Mouse (Mus musculus): ENCODE data around the gene Cabp2.
A peak's percentile ranks its signal among the peaks of the same experiment; 100 is the strongest.

Cabp2 gene

DNA sequence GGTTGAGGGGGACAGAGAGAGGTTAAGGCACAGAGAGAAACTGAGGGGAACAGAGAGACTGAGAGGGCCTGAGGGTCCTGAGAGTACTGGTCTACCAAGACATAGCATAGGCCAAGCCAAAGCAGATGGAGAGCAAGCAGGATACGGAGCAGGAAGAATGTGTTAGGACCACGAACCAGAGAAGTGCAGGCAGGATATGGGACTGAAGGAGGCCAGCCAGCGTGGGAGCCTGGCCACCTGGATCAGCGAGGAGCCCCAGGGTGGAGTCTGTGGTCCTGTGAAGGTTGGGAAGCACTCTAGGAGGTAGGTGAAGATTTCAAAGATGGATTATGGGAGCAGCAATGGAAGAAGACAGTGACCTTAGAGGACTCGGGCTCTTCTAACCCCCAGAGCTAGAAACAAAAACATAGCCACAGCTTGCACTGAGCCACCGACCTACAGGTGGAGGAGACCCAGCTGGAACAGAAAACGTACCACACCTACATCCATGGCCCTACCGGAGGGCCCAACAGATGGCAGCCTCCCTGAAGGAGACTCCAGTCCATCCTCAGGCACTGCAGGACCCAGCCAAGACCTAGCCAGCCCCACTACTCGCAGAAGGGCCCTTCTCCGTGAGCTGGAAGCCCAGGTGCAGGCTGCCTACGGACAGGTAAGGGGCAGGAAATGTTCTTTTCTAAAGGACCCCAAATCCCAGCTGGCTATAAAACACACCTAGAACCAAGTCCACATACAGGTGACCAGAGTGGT, 1.0 kb downstream of the Cabp2 start:
- no peak for DNase-seq (ENCODE audit: low spot score in 2 of 2)

DNA sequence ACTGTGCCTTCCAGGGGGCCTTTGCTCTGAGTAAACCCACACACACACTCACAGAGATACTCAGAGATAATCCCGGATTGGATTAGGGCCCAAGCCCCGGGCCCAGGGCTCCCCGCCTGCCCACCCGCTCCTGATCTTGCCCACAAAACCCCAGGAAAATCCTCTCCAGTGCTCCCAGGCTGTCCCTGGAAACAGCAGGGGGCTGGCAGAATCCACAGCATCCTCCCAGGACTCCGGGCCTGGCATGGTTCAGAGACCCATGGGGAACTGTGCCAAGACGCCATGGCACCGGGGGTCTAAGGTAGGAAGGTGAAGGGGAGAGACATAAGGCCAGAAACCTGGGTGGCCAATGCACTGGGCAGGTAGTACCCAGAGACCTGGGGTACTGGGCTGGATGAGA, 1.9 kb downstream of the Cabp2 start:
- no peak for DNase-seq (ENCODE audit: low spot score in 2 of 2)

GRCm38 (mm10) chr19:4083826-4084225, 2.4 kb downstream of the Cabp2 start:
- DNase-seq (ENCODE audit: low spot score in 2 of 2), result no peak

DNA sequence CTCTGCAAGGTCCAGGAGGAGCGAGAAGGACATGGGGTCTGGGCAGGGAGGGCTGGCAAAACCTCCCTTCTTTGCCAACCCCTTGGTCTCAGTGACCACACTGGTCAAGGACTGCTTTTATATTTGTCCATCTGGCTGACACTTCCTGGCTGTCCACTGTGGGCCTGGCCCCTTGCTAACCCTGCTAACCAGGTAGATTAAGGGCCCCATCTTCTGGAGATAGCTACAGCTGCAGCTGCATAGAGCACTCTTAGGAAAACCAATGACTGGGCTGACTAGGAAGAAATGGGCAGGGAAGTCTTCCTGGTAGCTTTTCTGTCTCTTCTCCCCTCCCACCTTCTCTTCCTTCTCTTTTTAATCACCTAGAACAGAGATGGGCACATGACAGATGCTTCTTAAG, 3.6 kb downstream of the Cabp2 start:
- DNase-seq (ENCODE audit: low spot score in 2 of 2), result no peak

DNA sequence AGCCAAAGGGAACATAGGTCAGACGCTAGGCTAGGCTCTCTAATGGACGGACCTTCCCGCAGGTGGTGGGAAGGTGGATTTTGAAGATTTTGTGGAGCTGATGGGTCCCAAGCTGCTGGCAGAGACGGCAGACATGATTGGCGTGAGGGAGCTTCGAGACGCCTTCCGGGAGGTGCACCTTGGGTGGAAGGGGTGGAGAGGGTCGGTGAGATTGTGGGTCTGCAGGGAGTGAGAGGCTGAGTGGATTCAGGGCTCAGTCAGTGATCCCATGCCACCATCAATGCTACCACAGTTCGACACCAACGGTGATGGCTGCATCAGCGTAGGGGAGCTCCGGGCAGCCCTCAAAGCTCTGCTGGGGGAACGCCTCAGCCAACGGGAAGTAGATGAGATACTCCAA, 4.8 kb downstream of the Cabp2 start:
- DNase-seq (ENCODE audit: low spot score in 2 of 2), result no peak

DNA sequence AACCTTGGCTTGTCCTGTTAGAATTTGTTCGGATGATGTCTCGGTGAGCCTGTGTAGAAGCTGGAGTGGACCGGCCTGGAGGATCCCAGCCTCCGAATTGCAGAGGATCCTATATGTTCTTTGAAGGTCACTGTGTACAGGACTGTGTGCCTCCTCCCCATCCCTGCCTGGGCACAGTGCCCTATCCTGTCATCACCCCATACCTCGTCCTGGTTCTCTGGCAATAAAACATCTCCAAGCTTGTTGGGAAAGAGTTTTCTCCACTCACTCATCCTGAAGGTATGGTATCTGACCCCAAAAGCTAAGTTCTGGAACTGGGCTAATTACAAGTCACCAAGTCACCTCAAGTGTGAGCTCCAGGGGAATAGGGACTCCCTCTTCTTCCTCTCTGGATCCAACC, 5.7 kb downstream of the Cabp2 start:
- no peak for DNase-seq (ENCODE audit: low spot score in 2 of 2)

DNA sequence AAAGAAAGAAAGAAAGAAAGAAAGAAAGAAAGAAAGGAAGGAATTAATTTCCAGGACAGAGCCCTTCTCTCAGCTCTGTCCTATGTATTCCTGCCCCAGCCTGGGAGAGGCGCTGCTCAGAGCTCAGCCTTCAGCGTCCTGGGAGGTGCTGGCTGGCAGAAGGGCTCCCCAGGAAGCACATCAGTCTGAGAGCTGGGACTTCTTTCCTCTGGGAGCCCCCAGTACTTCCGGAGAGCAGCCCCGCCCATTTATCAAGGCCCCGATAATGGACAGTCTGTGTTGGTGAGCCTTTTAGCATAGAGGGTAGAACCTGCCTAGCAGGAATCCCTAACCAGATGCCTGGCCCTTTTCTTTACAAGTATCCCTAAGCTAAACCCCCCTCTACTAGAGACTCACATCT, 6.8 kb downstream of the Cabp2 start:
- DNase-seq (ENCODE audit: low spot score in 2 of 2), result no peak

DNA sequence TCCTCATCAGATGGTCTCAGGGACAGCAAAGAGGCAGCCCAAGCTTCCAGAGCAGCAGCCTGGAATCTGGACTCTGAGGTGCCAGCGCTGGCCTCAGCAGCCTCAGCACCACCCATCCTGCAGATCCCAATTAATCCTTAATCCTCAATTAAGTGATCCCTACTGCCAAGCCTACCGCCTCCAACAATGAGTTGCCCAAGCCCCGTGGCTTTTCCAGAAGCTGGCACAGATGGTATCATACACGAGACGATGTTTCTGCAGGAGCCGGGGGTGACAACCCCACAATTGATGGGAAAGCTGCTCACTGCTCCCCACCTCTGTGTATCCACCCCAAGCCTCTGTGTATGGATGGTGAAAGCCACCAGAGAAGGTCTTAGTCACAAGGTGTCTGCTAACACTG, 7.8 kb downstream of the Cabp2 start:
- no peak for DNase-seq (ENCODE audit: low spot score in 2 of 2)

DNA sequence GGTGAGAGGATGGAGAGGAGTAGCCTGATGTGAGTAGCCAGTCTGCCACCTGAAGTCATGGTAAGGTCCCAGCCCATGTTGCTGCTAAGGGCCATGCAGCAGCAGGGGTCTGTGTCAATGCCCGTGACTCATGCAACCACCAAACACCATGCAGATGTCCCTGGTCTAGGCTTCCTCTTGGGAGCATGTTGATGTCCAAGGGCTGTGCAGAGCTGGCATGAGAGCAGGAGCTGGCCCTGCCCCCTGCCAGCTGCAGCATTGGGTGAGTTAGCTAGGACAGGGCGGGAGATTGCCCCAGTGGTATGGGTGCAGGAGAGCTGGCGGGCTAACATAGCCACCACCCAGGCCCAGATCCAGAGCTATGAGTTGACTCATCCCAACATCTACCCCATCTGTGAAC, 9.1 kb downstream of the Cabp2 start:
- DNase-seq (ENCODE audit: low spot score in 2 of 2), result no peak

DNA sequence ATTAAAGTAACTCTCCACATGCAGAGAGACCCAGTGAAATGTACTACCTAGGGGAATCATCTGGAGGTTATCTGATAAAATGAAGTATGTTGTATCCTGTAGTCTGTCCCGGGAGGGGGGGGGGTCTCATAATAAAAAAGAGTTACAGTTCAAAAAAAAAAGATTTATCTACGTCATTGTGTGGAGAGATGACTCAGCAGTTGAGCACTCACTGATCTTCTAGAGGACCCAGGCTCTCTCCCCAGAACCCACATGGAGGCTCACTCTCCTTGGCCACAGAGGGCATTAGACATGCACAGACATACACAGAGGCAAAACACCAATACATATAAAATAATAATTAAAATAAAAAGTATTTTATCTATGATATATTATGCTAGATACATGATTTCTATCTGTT, 10.0 kb downstream of the Cabp2 start:
- no peak for DNase-seq (ENCODE audit: low spot score in 2 of 2)

DNA sequence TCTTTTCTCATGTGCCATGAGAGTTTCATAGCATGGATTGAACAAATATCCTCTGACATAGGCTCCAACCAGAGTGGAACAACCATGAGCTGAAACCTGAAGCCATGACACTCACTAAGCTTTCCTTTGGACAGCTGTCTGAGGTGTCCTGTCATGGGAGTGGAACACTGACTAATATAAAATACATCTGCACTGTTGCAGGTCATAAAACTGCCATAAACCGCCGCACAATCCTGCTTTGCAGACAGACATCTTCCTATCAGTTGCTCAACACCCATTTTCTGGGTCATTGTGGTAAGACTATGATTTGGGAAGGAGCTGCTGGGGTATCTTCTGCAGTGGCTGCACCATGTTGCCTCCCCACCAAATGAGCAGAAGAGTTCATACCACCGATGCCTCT, 11.4 kb downstream of the Cabp2 start:
- no peak for DNase-seq (ENCODE audit: low spot score in 2 of 2)

GRCm38 (mm10) chr19:4093772-4094171, 12.4 kb downstream of the Cabp2 start:
- DNase-seq (ENCODE audit: low spot score in 2 of 2), result no peak

DNA sequence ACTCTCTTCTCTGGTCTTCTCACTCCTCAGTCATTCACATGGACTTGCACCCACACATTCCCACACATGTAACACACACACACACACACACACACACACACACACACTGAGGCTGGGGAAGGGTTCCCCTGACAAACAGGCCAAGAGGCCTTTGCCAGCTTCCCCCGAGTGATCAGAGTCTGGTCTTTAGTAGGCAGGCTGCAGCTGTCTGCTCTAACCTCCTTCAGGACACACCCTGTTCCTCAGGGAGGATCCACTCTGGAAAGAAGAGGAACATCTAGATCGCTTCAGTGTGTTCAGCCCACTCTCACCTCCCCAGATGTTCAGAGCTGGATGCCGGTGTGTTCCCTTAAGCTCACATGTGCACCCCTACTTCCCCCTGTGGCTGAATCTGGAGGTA, 13.0 kb downstream of the Cabp2 start:
- no peak for DNase-seq (ENCODE audit: low spot score in 2 of 2)

GRCm38 (mm10) chr19:4094774-4095303, 13.5 kb downstream of the Cabp2 start:
- DNase-seq (ENCODE audit: low spot score in 2 of 2), result no peak

GRCm38 (mm10) chr19:4095802-4096201, 14.4 kb downstream of the Cabp2 start:
- no peak for DNase-seq (ENCODE audit: low spot score in 2 of 2)

DNA sequence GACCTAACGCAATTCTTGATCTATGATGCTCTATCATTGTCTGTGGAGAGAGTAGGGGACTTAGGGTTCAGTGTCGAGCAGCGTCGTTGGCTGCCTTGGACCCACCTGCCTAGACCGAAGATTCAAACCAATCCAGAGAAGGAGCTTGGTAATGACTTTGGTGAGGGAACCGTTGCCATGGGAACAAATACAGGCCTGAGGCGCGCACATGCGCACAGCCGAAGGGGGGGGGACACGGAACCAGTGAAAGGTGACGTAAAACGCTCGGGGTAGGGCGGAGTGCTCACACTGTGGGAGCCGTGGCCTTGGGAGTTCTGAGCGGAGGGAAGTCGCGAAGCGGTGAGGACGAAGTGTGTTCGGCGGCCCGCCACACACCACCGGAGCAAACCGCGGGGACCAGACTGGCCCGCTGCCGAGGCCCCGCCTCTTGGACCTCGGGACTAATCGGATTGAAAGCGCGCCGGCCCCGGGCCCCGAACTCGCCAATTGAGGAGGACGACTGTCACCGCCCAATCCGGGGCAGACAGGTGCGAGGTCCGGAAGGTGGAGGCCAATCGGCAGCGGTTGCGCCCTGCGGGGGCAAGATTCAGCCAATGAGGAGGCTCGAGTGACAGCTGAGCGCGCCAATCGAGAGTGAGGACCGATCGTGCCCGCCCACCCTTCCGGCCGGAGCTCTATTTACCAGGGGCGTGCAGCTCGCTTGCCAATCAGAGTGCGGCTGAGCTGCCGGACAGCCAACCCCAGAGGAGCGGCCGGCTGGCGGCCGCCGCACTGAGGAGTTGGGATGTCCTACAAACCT, 15.5 kb downstream of the Cabp2 start, which contains the start of gene Cdk2ap2:
Cdk2ap2 (plus strand) TSS at position 541 of the 799 bp plus-strand sequence.
- peak; percentile 99 to 100 for DNase-seq (ENCODE audit: low spot score in 2 of 2)

DNA sequence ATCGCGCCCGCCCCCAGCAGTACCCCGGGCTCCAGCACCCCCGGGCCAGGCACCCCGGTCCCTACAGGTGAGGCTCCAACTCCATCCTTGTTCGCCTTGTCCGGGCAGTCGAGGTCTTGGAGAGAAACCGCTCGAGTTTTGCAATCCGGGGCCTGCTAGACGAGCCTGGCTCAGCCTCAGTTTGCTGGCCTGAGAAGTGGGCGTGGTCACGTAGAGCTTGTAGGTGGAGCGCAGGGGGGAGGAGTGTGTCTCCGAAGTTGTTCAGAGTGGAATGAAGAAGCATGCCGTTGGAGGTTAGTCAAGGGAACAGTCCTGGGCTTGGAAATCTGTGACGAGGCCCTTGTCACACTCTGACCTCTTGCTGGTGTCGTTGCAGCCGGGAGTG, 16.1 kb downstream of the Cabp2 start:
- DNase-seq (ENCODE audit: low spot score in 2 of 2), result peak in 1 of 2 experiments; percentile 78

DNA sequence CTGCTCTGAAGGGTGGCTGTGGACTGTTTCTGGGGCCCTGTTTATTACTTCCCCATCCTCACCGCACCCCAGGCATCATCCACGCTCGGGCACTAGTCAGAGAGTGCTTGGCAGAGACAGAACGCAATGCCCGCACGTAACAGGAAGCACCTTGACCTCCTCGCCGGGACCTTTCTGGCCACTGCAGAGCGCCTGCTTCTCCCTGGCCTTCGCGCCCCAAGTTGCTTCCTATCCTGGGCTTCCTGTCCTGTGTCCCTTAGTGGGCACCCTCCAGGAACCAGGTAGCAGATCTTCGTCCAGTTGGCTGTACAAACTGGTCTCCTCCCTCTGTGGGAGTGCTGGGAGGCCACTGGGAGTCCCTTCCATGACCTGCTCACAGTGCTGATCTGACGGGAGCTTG, 17.0 kb downstream of the Cabp2 start:
- no peak for DNase-seq (ENCODE audit: low spot score in 2 of 2)

DNA sequence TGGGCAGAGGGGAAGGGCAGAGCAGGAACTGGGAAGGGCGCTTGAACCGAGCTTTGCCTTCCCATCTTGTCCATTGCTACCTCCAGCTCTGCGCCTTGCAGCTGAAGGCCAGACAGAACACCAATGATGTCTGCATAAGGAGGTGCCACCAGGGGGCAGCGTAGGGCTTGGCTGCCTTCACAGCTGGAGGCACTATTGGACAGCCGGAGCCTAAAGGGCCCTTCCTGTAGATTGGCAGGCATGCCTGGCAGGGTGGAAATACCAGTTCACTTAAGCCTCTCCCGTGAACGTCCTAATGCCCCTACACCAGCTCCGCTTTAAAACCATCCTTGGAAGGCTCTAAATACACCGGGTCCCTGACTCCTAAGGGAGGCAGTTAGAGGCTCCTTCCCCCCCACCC, 17.7 kb downstream of the Cabp2 start:
- DNase-seq (ENCODE audit: low spot score in 2 of 2), result peak; percentile 85 to 92

DNA sequence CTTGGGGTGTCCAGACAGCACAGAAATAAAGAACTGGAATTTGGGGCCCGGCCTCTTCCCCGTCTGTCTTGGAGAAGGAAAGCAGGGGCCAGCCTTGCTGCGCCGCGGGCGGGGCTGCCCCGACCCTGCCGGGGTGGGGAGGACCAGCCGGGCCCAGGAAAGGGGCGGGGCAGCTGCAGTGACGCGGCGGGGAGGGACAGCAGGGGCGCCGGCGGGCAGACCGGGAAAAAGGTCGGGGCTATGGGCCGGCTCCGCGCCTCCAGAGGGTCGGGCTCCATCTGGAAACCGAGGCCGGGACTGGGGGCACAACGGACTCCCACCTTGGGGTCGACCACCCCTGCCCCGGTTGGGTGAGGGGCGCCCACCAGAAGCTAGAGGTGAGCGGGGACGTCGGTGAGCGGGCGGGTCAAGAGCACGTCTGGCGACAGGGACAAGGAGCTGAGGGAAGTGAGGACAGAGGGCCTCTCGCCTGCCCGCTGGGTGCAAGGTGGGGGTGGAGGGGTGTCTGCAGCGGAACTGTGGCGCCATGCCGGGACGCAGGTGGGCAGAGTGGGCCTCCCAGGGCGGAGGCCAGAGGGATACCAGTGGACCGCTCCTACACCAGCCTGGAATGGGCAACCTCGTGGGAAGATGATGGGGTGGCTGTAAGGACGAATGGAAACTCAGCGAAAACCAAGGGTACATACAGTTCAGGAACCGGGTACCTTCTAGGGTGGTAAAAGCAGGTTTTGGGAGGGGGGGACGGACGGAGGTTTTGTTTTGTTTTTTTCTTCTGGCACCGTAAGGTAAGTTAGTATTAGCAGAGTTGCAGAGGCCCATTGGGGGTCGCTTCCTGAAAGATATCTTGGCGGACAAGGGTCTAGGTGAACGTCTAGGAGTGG, 18.7 kb downstream of the Cabp2 start, which contains the start of gene Pitpnm1:
Pitpnm1 (plus strand) TSS at position 162 of the 881 bp plus-strand sequence.
- DNase-seq (ENCODE audit: low spot score in 2 of 2), result peak; percentile 71 to 83

DNA sequence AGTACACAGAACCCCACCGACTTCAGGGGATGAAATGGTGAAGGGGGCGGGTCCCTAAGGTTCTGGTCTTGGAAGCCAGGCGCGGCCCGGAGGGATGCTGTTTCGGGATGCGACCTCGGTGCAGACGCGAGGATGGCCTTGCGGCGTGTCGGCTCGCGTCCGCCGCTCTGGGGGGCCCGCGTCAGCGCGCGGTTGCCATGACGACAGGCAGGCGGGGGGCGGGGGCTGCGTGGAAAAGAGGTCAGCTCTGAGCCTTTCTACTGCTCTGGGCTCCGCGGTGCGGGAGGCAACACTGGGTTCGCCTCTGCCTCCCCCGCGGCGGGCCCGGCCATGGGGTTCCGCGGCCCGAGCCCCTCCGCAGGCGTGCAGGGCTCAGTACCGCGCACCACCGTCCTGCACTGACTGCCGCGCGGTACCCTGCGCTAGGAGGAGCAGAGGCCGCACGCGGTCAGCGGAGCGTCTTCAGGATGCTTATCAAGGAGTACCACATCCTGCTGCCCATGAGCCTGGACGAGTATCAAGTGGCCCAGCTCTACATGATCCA, 19.4 kb downstream of the Cabp2 start:
- no peak for DNase-seq (ENCODE audit: low spot score in 2 of 2)

DNA sequence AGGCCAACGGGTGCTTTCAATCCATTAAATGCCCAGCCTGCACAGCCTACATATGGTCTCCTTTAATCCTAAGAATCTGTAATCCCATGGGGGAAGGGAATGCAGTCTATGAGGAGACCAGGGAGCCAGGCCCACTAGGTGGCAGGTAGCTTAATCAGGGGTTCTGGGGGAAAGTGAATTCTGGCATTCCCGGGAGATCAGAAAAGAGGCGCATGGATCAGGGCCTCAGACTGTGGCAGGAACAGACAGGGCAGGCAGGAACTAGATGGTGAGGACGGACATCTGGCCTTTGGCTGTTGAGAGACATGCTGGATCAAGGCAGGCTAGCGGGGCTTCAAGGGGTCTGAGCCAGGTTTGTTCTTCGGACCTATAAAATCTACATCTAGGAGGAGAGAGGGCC, 20.1 kb downstream of the Cabp2 start:
- DNase-seq (ENCODE audit: low spot score in 2 of 2), result no peak

Data from urinary bladder, postnatal 4 days (tissue).